Mouse (Mus musculus): Measurements from ENCODE around the gene Tcf7l2. TPM values are rescaled to one million over a fixed set of nuclear protein-coding genes. Genes with fewer than 3 reads are reported as not detected.

Gene Tcf7l2
- total and polyA plus RNA-seq, 3 experiments: 2.3 to 16.9 (median 13.0) TPM

- Histone ChIP-seq H3K36me3 (replicated peaks) (no peaks in the 10 kb centered on the region), H3K4me1 (ENCODE audit: insufficient read depth, low read depth, low read length) (no peaks in the 10 kb centered on the region), H3K4me3 (ENCODE audit: low read depth, low read length) (no peak overlapping the region), H3K27me3 (ENCODE audit: insufficient read depth, low read length) (peaks cover 43% of the 10 kb centered on the region), H3K9me3 (replicated peaks) (0 out of 2 replicates have a peak, but pooled peaks cover 2% of the 10 kb centered on the region)
- TF ChIP-seq TAL1 (conservative IDR thresholded peaks at IDR 0.05; ENCODE audit: low read depth, low read length): no peak
- no peak for TF ChIP-seq POLR2AphosphoS5 (IDR thresholded peaks at IDR 0.05; ENCODE audit: insufficient replicate concordance, low read depth, low read length)
- no peak for TF ChIP-seq CTCF (IDR thresholded peaks at IDR 0.05; ENCODE audit: low read depth, low read length)
- TF ChIP-seq GATA1 (IDR thresholded peaks at IDR 0.05; ENCODE audit: borderline replicate concordance, low read length): no peak
- TF ChIP-seq GATA2 (IDR thresholded peaks at IDR 0.05; ENCODE audit: borderline replicate concordance, low read depth, low read length): no peak
- no peak for DNase-seq (ENCODE audit: low spot score)
- ATAC-seq (ENCODE audit: extremely low read depth, insufficient number of reproducible peaks, low FRiP score, poor library complexity, severe bottlenecking): no peak
Observed at GRCm38 (mm10) chr19:55803121-55803520, 61.5 kb downstream of the Tcf7l2 start.

GRCm38 (mm10) chr19:55803797-55804196, 62.2 kb downstream of the Tcf7l2 start:
- H3K4me3 ChIP-seq (ENCODE audit: low read depth, low read length): no peak overlapping the region
- H3K27me3 ChIP-seq (ENCODE audit: insufficient read depth, low read length): peaks cover 43% of the 10 kb centered on the region
- no peaks in the 10 kb centered on the region for H3K36me3 ChIP-seq (replicated peaks)
- peaks cover 3% of the 10 kb centered on the region; the same call in 1 of the 2 replicates for H3K4me1 ChIP-seq (ENCODE audit: insufficient read depth, low read depth, low read length)
- no peak for DNase-seq (ENCODE audit: low spot score)
- H3K9me3 ChIP-seq (replicated peaks): 0 out of 2 replicates have a peak, but pooled peaks cover 2% of the 10 kb centered on the region
- TF ChIP-seq GATA2 (IDR thresholded peaks at IDR 0.05; ENCODE audit: borderline replicate concordance, low read depth, low read length) (no peak), GATA1 (IDR thresholded peaks at IDR 0.05; ENCODE audit: borderline replicate concordance, low read length) (no peak), TAL1 (conservative IDR thresholded peaks at IDR 0.05; ENCODE audit: low read depth, low read length) (no peak), CTCF (IDR thresholded peaks at IDR 0.05; ENCODE audit: low read depth, low read length) (no peak), POLR2AphosphoS5 (IDR thresholded peaks at IDR 0.05; ENCODE audit: insufficient replicate concordance, low read depth, low read length) (no peak)
- no peak for ATAC-seq (ENCODE audit: extremely low read depth, insufficient number of reproducible peaks, low FRiP score, poor library complexity, severe bottlenecking)

GRCm38 (mm10) chr19:55804795-55805194, 63.2 kb downstream of the Tcf7l2 start:
- ATAC-seq (ENCODE audit: extremely low read depth, insufficient number of reproducible peaks, low FRiP score, poor library complexity, severe bottlenecking) (no peak), DNase-seq (ENCODE audit: low spot score) (no peak)
- H3K9me3 ChIP-seq (replicated peaks): 0 out of 2 replicates have a peak, but pooled peaks cover 2% of the 10 kb centered on the region
- peaks cover 3% of the 10 kb centered on the region; the same call in 1 of the 2 replicates for H3K4me1 ChIP-seq (ENCODE audit: insufficient read depth, low read depth, low read length)
- TF ChIP-seq TAL1 (conservative IDR thresholded peaks at IDR 0.05; ENCODE audit: low read depth, low read length) (no peak), GATA2 (IDR thresholded peaks at IDR 0.05; ENCODE audit: borderline replicate concordance, low read depth, low read length) (no peak), POLR2AphosphoS5 (IDR thresholded peaks at IDR 0.05; ENCODE audit: insufficient replicate concordance, low read depth, low read length) (no peak), GATA1 (IDR thresholded peaks at IDR 0.05; ENCODE audit: borderline replicate concordance, low read length) (no peak), CTCF (IDR thresholded peaks at IDR 0.05; ENCODE audit: low read depth, low read length) (no peak)
- H3K36me3 ChIP-seq (replicated peaks): no peaks in the 10 kb centered on the region
- no peak overlapping the region for H3K4me3 ChIP-seq (ENCODE audit: low read depth, low read length)
- H3K27me3 ChIP-seq (ENCODE audit: insufficient read depth, low read length): peaks cover 52% of the 10 kb centered on the region

- DNase-seq (ENCODE audit: low spot score) (no peak), ATAC-seq (ENCODE audit: extremely low read depth, insufficient number of reproducible peaks, low FRiP score, poor library complexity, severe bottlenecking) (no peak)
- Histone ChIP-seq H3K4me1 (ENCODE audit: insufficient read depth, low read depth, low read length) (peaks cover 3% of the 10 kb centered on the region; the same call in 1 of the 2 replicates), H3K9me3 (replicated peaks) (0 out of 2 replicates have a peak, but pooled peaks cover 2% of the 10 kb centered on the region), H3K27me3 (ENCODE audit: insufficient read depth, low read length) (peaks cover 50% of the 10 kb centered on the region), H3K36me3 (replicated peaks) (no peaks in the 10 kb centered on the region), H3K4me3 (ENCODE audit: low read depth, low read length) (no peak overlapping the region)
- no peak for TF ChIP-seq GATA2 (IDR thresholded peaks at IDR 0.05; ENCODE audit: borderline replicate concordance, low read depth, low read length)
- no peak for TF ChIP-seq CTCF (IDR thresholded peaks at IDR 0.05; ENCODE audit: low read depth, low read length)
- no peak for TF ChIP-seq TAL1 (conservative IDR thresholded peaks at IDR 0.05; ENCODE audit: low read depth, low read length)
- no peak for TF ChIP-seq POLR2AphosphoS5 (IDR thresholded peaks at IDR 0.05; ENCODE audit: insufficient replicate concordance, low read depth, low read length)
- no peak for TF ChIP-seq GATA1 (IDR thresholded peaks at IDR 0.05; ENCODE audit: borderline replicate concordance, low read length)
Observed at GRCm38 (mm10) chr19:55806434-55807193, 65.0 kb downstream of the Tcf7l2 start.

- Histone ChIP-seq H3K36me3 (replicated peaks) (no peaks in the 10 kb centered on the region), H3K27me3 (ENCODE audit: insufficient read depth, low read length) (peaks cover 46% of the 10 kb centered on the region), H3K4me3 (ENCODE audit: low read depth, low read length) (no peak overlapping the region), H3K9me3 (replicated peaks) (0 out of 2 replicates have a peak, but pooled peaks cover 2% of the 10 kb centered on the region), H3K4me1 (ENCODE audit: insufficient read depth, low read depth, low read length) (peaks cover 3% of the 10 kb centered on the region; the same call in 1 of the 2 replicates)
- no peak for DNase-seq (ENCODE audit: low spot score)
- no peak for ATAC-seq (ENCODE audit: extremely low read depth, insufficient number of reproducible peaks, low FRiP score, poor library complexity, severe bottlenecking)
- TF ChIP-seq GATA1 (IDR thresholded peaks at IDR 0.05; ENCODE audit: borderline replicate concordance, low read length): no peak
- no peak for TF ChIP-seq POLR2AphosphoS5 (IDR thresholded peaks at IDR 0.05; ENCODE audit: insufficient replicate concordance, low read depth, low read length)
- no peak for TF ChIP-seq TAL1 (conservative IDR thresholded peaks at IDR 0.05; ENCODE audit: low read depth, low read length)
- no peak for TF ChIP-seq GATA2 (IDR thresholded peaks at IDR 0.05; ENCODE audit: borderline replicate concordance, low read depth, low read length)
- no peak for TF ChIP-seq CTCF (IDR thresholded peaks at IDR 0.05; ENCODE audit: low read depth, low read length)
Observed at GRCm38 (mm10) chr19:55807194-55808053, 65.8 kb downstream of the Tcf7l2 start.

All from G1E (cell line).